Mouse (Mus musculus): Measurements from ENCODE around the gene Batf.

GRCm38 (mm10) chr12:85756455-85756854 lies 70.0 kb downstream of the Batf start:
- no peak for TF ChIP-seq MYOG (IDR thresholded peaks at IDR 0.05; ENCODE audit: control insufficient read depth in 1 of 3, insufficient read depth in 1 of 3, insufficient read length in 2 of 3, low read depth in 2 of 3)
- TF ChIP-seq POLR2AphosphoS2 (IDR thresholded peaks at IDR 0.05; ENCODE audit: insufficient read length, low read depth): no peak
